Mouse (Mus musculus): ENCODE measurements at regions not wholly inside any gene's neighbourhood (a gene's known extent, or its start where the extent isn't known, plus 50 kb on each side); places are given as distances from the start of the nearest gene placed in this dataset.

GRCm38 (mm10) chr1:177562589-177562912, 120.4 kb downstream of the Zbtb18 start:
- DNase-seq = no peak
- intact Hi-C loops (cut with DNase I) = no loop called here

- no peak for DNase-seq
- intact Hi-C loops (cut with DNase I) = no loop called here
Observed at GRCm38 (mm10) chr1:177565678-177566077, 123.5 kb downstream of the Zbtb18 start.

GRCm38 (mm10) chr1:177568056-177568816, 126.1 kb downstream of the Zbtb18 start:
- intact Hi-C loops (cut with DNase I) = no loop called here
- DNase-seq = no peak

- DNase-seq = no peak
- intact Hi-C loops (cut with DNase I) = no loop called here
Observed at GRCm38 (mm10) chr1:177569572-177569971, 127.4 kb downstream of the Zbtb18 start.

- intact Hi-C loops (cut with DNase I) = no loop called here
Observed at GRCm38 (mm10) chr1:177573017-177573725, 131.0 kb downstream of the Zbtb18 start.

GRCm38 (mm10) chr1:177573781-177574180, 131.6 kb downstream of the Zbtb18 start:
- intact Hi-C loops (cut with DNase I) = no loop called here
- no peak for DNase-seq

More at GRCm38 (mm10) chr1:177573017-177573725, 131.0 kb downstream of the Zbtb18 start:
- no peak for DNase-seq

- no peak for DNase-seq
- intact Hi-C loops (cut with DNase I) = no loop called here
Observed at GRCm38 (mm10) chr1:177574312-177574711, 132.2 kb downstream of the Zbtb18 start.

- intact Hi-C loops (cut with DNase I) = no loop called here
- no peak for DNase-seq
Observed at GRCm38 (mm10) chr1:177584302-177584886, 142.2 kb downstream of the Zbtb18 start.

- DNase-seq = no peak
Observed at GRCm38 (mm10) chr1:177585320-177585719, 143.2 kb downstream of the Zbtb18 start.

GRCm38 (mm10) chr1:177589034-177589433, 140.6 kb upstream of the 1700016C15Rik start:
- intact Hi-C loops (cut with DNase I) = no loop called here
- DNase-seq = no peak

More at GRCm38 (mm10) chr1:177585320-177585719, 143.2 kb downstream of the Zbtb18 start:
- intact Hi-C loops (cut with DNase I) = no loop called here

- no peak for DNase-seq
- intact Hi-C loops (cut with DNase I) = no loop called here
Observed at GRCm38 (mm10) chr1:177589656-177590055, 140.0 kb upstream of the 1700016C15Rik start.

- DNase-seq = no peak
- intact Hi-C loops (cut with DNase I) = no loop called here
Observed at GRCm38 (mm10) chr1:177591742-177592141, 137.9 kb upstream of the 1700016C15Rik start.

GRCm38 (mm10) chr1:177592337-177592736, 137.3 kb upstream of the 1700016C15Rik start:
- no peak for DNase-seq
- intact Hi-C loops (cut with DNase I) = no loop called here

- no peak for DNase-seq
- intact Hi-C loops (cut with DNase I) = no loop called here
Observed at GRCm38 (mm10) chr1:177594341-177594740, 135.3 kb upstream of the 1700016C15Rik start.

GRCm38 (mm10) chr1:177595326-177595914, 134.2 kb upstream of the 1700016C15Rik start:
- no peak for DNase-seq
- intact Hi-C loops (cut with DNase I) = no loop called here

- intact Hi-C loops (cut with DNase I) = no loop called here
- no peak for DNase-seq
Observed at GRCm38 (mm10) chr1:177597036-177597435, 132.6 kb upstream of the 1700016C15Rik start.

- no peak for DNase-seq
- intact Hi-C loops (cut with DNase I) = no loop called here
Observed at GRCm38 (mm10) chr1:177605353-177605969, 124.2 kb upstream of the 1700016C15Rik start.

- intact Hi-C loops (cut with DNase I) = no loop called here
Observed at GRCm38 (mm10) chr1:177607565-177607964, 122.0 kb upstream of the 1700016C15Rik start.

GRCm38 (mm10) chr1:177608551-177609020, 121.0 kb upstream of the 1700016C15Rik start:
- DNase-seq = peak; percentile 21 to 22
- intact Hi-C loops (cut with DNase I) = no loop called here

More at GRCm38 (mm10) chr1:177607565-177607964, 122.0 kb upstream of the 1700016C15Rik start:
- DNase-seq = no peak

GRCm38 (mm10) chr1:177609226-177609625, 120.4 kb upstream of the 1700016C15Rik start:
- intact Hi-C loops (cut with DNase I) = no loop called here
- no peak for DNase-seq

GRCm38 (mm10) chr1:177609683-177610082, 119.9 kb upstream of the 1700016C15Rik start:
- no peak for DNase-seq
- intact Hi-C loops (cut with DNase I) = loop anchor here (5.0 kb wide), 1 partner anchor 77 kb away; no protein-coding TSS in a partner anchor
